Mouse (Mus musculus) liver, postnatal 0 days (tissue): ENCODE measurements at regions not wholly inside any gene's neighbourhood (a gene's known extent, or its start where the extent isn't known, plus 50 kb on each side); places are given as distances from the start of the nearest gene placed in this dataset.

Experiments used
- CTCF ChIP-seq: sonication (generic); IDR thresholded peaks from 2 replicates; pipeline ENCODE4 v1.5.1; 2016; ENCODE audit warnings: antibody characterized with exemption, low read depth
- EP300 ChIP-seq: IDR thresholded peaks from 2 replicates; pipeline ENCODE4 v1.6.1; 2016; ENCODE audit warnings: antibody characterized with exemption, low read depth, mild to moderate bottlenecking

DNA sequence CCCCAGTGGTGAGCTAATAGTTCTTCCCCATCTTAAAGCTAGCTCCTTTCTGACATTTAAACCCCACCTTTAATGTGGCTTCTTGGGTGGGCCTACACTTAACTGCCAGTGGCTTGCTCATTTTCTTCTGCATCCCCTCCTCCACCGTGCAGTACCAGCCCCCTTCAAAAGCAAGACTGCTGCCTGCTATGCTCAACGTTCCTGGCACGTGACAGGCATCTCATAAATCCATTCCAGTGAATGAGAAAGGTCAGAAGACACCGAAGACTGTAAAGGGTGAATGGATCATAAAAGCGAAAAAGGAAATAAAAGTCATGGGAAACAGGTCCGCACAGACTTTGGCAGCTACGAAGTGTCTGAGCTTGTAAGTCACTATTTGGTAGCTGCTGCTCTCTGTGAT is 212.8 kb upstream of the Prok2 start:
- TF ChIP-seq EP300 (no peak), CTCF (no peak)
